Mouse (Mus musculus): ENCODE measurements around the gene Emc1.

DNA sequence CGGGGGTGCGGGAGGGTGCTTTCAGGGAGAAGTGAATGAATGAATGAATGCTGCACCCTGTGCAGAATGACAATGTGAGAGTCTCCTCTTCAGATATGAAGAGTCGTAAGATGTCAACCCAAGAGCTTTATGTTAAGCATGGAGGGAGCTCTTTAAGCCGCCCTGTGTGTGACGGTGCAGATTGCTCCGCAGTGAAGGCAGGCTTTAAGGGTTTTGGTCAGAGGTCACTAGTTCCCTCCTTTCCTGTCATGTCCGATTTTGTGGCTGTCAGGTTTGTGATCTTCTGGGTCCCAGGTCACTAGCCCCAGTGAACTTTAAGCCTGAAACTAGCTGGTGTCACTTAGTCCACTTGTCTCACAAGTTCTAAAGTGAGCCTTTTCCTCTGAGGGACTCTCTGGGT, 445 bp downstream of the Emc1 start:
- TF ChIP-seq CTCF (conservative IDR thresholded peaks at IDR 0.05; ENCODE audit: insufficient read depth, insufficient read length, low read depth, low read length), result no peak
- no peak for TF ChIP-seq POLR2A (IDR thresholded peaks at IDR 0.05; ENCODE audit: low read depth, low read length)
